Mouse (Mus musculus) right cerebral cortex, postnatal 25 days (tissue): ENCODE results near the gene Mphosph10.
A peak's percentile ranks its signal among the peaks of the same experiment; 100 is the strongest.

Experiments
- DNase-seq: peaks from one replicate; pipeline ENCODE4 v3.0.0; 2022

The Mphosph10 gene

GRCm38 (mm10) chr7:64392122-64392818 is at the start of gene Mphosph10, which contains the start of gene Mcee:
Gene Mphosph10 (minus strand): TSS chr7:64392268.
Gene Mcee (plus strand): TSS chr7:64392607.
- peak; percentile 92 for DNase-seq

GRCm38 (mm10) chr7:64440519-64440918 is 48.5 kb upstream of the Mphosph10 start:
- no peak for DNase-seq

- DNase-seq, result no peak
Observed at GRCm38 (mm10) chr7:64439595-64440518, 47.8 kb upstream of the Mphosph10 start.

GRCm38 (mm10) chr7:64424861-64425260 is 32.8 kb upstream of the Mphosph10 start:
- DNase-seq, result no peak

GRCm38 (mm10) chr7:64403989-64404388 is 11.9 kb upstream of the Mphosph10 start:
- DNase-seq, result no peak

GRCm38 (mm10) chr7:64402452-64402851 is 10.4 kb upstream of the Mphosph10 start:
- no peak for DNase-seq

- no peak for DNase-seq
Observed at GRCm38 (mm10) chr7:64400725-64401124, 8.7 kb upstream of the Mphosph10 start.

GRCm38 (mm10) chr7:64392819-64393151 is 717 bp upstream of the Mphosph10 start:
- DNase-seq, result no peak

- no peak for DNase-seq
Observed at GRCm38 (mm10) chr7:64391479-64391878, 589 bp downstream of the Mphosph10 start.

GRCm38 (mm10) chr7:64373830-64374562 is 18.1 kb downstream of the Mphosph10 start, which contains the start of gene Fan1:
Gene Fan1 (minus strand): TSS chr7:64374095.
- peak; percentile 87 for DNase-seq

GRCm38 (mm10) chr7:64373147-64373829 is 18.8 kb downstream of the Mphosph10 start:
- no peak for DNase-seq

- DNase-seq, result no peak
Observed at GRCm38 (mm10) chr7:64371940-64372878, 19.9 kb downstream of the Mphosph10 start.

- no peak for DNase-seq
Observed at GRCm38 (mm10) chr7:64369841-64370240, 22.2 kb downstream of the Mphosph10 start.

- DNase-seq, result no peak
Observed at GRCm38 (mm10) chr7:64365863-64366262, 26.2 kb downstream of the Mphosph10 start.

GRCm38 (mm10) chr7:64360586-64360945 is 31.5 kb downstream of the Mphosph10 start:
- DNase-seq, result no peak

- DNase-seq, result no peak
Observed at GRCm38 (mm10) chr7:64359943-64360585, 32.0 kb downstream of the Mphosph10 start.

- no peak for DNase-seq
Observed at GRCm38 (mm10) chr7:64358666-64359065, 33.4 kb downstream of the Mphosph10 start.

GRCm38 (mm10) chr7:64357405-64357804 is 34.7 kb downstream of the Mphosph10 start:
- DNase-seq, result peak; percentile 36

- DNase-seq, result no peak
Observed at GRCm38 (mm10) chr7:64356661-64357060, 35.4 kb downstream of the Mphosph10 start.

GRCm38 (mm10) chr7:64354206-64354605 is 37.9 kb downstream of the Mphosph10 start:
- DNase-seq, result no peak

GRCm38 (mm10) chr7:64351087-64351486 is 41.0 kb downstream of the Mphosph10 start:
- DNase-seq, result peak; percentile 28
